Mouse (Mus musculus): ENCODE results near the gene Retreg1. TPM values are rescaled to one million over a fixed set of nuclear protein-coding genes. Genes with fewer than 3 reads are reported as not detected.

The Retreg1 gene
- total RNA-seq, 2 experiments from 2014 or later, result 31.4 to 34.8 TPM

DNA sequence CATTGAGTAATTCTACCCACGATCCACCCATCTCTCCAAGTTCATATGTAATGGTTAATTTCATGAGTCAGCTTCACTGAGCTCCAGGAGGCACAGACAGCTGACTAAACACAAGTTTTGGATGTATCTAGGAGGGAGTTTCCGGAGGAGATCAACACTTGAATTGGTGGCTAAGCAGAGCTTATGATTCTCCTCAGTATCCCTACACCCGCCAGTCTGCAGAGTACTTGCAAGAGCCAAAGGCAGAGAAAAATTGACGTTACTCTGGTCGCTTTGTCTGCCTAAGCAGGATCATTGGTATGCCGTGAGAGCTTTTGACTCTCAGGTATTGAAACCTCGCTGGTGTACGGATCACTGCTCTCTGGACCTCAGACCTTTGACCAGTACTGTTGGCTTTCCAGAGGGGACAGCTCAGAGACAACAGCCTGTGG, 16.4 kb upstream of the Retreg1 start:
- no peak for DNase-seq (ENCODE audit: low spot score in 2 of 2)

DNA sequence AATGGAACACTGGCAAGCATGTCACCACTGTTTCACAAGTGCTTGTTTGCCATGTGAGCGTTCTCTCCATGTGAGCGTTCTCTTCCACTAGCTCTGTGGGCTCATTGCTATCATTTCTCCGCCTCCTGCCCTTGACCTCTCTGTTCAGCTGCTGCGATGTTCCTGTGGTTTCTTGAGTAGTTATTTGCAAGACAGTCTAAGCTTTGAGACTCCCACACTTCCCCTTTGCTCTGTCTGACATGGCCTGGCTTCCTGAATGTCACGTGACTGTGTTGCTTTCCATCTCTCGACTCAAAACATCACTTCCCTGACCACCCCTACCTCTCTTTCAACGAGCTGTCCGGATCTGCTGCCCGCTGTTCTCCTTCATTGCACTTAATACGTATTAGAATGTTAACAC, 14.5 kb upstream of the Retreg1 start:
- no peak for DNase-seq (ENCODE audit: low spot score in 2 of 2)

GRCm38 (mm10) chr15:25830426-25830825, 12.6 kb upstream of the Retreg1 start:
- DNase-seq (ENCODE audit: low spot score in 2 of 2), result no peak

- no peak for DNase-seq (ENCODE audit: low spot score in 2 of 2)
These were observed 8.7 kb upstream of the Retreg1 start for GRCm38 (mm10) chr15:25834282-25834681.

- no peak for DNase-seq (ENCODE audit: low spot score in 2 of 2)
These were observed 7.9 kb upstream of the Retreg1 start for GRCm38 (mm10) chr15:25834920-25835674.

DNA sequence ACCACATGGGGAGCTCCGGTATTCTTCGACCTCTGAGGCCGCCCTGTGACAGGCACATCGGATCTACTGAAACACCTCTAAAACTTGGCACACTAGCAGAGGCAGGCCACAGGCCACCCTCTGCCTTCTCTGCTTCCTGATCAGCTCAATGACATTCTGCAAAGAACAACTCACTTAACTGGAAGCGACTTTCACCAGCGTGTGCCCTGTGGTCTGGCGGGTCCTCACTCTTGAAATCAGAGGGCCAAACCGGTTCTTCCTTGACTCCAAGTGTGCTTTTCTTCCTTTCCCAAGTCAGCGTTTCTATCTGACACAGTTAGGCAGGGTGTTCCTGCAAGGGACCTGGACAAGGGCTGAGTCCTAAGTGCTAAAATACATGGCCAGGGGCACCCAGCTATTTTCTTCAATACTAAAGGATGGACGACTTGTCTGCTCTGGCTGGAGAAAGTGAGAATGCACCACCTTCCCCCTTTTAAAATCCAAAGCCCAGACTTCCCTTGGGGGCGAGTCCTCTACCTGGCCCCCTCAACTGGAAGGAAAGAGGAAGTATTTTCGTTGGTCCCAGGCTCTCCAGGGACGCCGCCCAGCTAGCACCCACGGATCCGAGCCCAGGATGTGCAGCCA, 406 bp upstream of the Retreg1 start:
- no peak for DNase-seq (ENCODE audit: low spot score in 2 of 2)

DNA sequence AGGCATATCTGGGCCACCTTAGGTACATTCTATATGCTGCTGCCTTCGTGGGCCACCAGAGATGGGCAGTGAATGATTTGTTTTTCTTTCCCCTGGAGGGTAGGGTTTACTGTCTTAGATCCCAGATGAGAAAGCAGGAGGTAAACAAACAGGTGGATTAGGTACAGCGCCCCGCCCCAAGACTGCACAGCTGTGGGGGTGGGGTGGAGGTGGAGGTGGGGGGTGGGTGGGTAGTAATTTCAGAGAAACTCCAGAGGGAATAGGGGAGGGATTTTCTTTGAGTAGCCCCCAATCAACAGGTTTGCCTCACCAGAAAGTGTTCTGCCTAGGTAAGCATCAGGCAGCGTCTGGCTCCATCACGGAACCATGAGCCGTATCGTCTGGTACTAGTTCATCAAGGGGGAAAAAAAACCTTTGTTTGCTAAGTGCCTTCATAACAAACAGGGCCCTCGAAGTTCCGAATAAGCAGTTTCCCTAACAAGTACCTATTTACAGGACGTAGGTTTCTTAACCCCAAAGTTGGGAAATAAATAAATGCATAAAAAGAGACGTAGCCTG, 1.1 kb downstream of the Retreg1 start:
- no peak for DNase-seq (ENCODE audit: low spot score in 2 of 2)

DNA sequence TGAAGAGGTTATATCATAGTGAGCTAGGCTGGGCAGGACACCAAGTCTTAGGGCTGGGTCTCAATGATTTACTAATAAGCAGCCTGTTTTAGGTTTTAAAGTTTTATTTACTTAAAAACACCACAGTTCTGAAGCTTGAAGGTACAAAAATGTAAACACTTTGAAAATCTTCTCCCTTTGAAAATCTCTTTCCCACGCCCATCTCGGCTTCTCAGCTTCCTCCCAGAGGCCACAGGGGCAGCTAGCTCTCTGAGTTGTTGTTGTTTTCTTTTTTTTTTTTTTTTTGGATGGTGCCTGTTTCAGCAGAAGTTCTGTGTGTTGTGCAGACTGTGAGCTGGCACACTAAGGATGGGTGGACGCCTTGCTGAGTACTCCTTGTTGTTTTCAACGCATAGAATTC, 1.8 kb downstream of the Retreg1 start:
- no peak for DNase-seq (ENCODE audit: low spot score in 2 of 2)

GRCm38 (mm10) chr15:25847576-25848168, 4.7 kb downstream of the Retreg1 start:
- DNase-seq (ENCODE audit: low spot score in 2 of 2), result no peak

DNA sequence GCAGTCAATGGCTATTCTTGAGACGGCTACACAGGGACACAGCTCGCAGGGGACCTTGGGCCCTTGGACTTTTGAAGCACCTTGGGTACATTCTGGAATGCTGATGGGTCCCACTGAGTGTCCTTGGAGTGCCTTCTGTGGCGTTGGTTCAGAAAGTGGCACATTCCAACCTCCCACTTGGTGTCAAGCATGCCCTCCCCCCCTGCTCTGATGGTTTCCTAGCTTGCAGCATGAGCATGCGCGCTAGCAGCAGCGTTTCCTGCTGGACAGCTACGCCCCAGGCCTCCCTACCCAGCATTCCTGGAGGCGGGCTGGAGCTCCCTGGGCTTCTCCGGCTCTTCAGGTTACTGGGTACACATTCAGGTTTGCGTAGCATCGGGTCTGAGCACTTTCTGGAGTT, 7.6 kb downstream of the Retreg1 start:
- no peak for DNase-seq (ENCODE audit: low spot score in 2 of 2)

DNA sequence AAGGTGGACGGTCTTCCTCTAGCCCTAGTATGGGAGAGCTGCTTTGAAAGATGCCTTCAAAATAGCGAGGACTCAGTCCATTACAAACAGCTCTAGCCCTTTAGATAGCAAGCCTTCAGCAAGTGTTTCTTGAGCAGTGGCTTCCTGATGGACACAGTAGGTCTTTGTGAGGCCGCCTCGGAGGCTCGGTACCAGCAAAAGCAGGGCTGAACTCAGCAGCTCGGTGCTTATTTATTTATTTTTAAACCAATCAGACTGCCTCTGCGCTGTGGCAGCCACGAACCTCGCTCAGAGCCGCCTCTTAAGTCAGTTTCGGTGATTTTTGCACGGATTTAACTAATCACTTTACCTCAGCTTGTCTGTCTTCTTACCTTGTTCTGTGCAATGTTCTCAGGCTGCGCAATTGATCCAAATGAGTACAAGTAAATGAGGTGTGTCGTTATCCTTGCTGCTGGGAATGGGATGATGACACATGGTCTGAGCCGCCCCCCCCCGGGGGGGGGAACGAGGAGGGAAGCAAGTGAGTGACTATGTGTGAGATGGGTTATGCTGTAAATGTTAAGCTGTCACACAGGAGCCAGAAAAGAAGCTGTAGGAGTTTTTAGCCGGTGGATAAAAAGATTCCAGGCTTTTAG, 11.4 kb downstream of the Retreg1 start:
- no peak for DNase-seq (ENCODE audit: low spot score in 2 of 2)

- DNase-seq (ENCODE audit: low spot score in 2 of 2), result no peak
These were observed 15.7 kb downstream of the Retreg1 start for GRCm38 (mm10) chr15:25858611-25859058.

DNA sequence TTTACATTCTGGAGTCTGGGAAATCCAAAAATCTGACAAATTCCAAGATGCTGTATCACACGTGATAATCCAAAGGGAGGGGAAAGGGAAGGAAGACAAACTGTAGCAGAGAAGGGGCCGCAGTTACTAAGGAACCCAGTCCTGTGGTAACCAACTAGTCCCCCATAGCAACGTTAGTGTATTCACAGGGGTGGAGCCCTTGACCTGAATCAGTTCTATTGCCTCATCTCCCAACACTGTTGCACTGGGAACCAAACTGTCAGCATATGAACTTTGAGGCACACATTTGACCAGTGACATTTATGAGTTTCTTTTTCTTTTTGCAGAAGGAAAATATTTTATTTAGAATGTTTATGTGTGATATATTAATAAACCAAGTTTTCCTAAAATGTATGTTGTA, 16.5 kb downstream of the Retreg1 start:
- no peak for DNase-seq (ENCODE audit: low spot score in 2 of 2)

DNA sequence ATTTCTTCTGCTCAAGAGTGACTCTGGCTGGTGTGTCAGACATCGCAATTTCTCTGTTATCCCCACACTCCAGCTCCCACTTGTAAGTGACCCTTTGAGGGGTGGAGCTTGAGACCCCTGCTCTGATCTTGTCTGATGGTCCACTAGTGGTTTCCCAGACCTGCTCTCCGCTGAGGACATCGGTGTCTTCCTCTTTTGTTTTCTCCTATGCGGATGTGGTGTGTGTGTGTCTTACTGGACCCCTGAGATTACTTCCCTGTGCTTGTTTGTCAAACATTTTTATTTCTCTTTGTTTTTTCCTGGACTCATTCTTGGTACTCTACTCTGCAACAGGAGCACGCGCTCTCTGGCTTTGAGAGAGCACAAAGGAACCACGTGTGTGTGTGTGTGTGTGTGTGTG, 18.9 kb downstream of the Retreg1 start:
- no peak for DNase-seq (ENCODE audit: low spot score in 2 of 2)

GRCm38 (mm10) chr15:25865605-25866004, 22.6 kb downstream of the Retreg1 start:
- no peak for DNase-seq (ENCODE audit: low spot score in 2 of 2)

- DNase-seq (ENCODE audit: low spot score in 2 of 2), result no peak
These were observed 23.1 kb downstream of the Retreg1 start for GRCm38 (mm10) chr15:25866106-25866505.

GRCm38 (mm10) chr15:25869129-25869528, 26.1 kb downstream of the Retreg1 start:
- no peak for DNase-seq (ENCODE audit: low spot score in 2 of 2)

GRCm38 (mm10) chr15:25871470-25871869, 28.5 kb downstream of the Retreg1 start:
- no peak for DNase-seq (ENCODE audit: low spot score in 2 of 2)

DNA sequence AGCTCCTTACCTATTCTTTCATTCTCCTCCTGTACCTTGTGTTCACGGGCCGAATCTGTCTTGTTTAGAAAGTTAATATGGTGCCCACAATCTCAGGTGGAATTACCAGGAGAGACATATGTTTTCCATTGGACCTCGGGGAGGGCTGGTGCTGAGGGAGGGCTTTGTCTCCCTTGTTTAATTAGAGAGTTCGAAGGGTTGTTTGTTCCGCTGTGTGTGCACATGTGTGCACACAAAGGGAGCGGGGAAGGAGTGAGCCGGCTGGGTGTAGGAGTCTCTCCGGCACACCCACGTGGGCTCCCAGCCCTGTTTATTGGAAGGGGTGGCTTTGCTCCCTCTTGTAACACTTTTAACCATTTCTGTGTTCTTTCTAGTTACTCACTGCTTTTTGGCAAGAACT, 29.1 kb downstream of the Retreg1 start:
- DNase-seq (ENCODE audit: low spot score in 2 of 2), result no peak

DNA sequence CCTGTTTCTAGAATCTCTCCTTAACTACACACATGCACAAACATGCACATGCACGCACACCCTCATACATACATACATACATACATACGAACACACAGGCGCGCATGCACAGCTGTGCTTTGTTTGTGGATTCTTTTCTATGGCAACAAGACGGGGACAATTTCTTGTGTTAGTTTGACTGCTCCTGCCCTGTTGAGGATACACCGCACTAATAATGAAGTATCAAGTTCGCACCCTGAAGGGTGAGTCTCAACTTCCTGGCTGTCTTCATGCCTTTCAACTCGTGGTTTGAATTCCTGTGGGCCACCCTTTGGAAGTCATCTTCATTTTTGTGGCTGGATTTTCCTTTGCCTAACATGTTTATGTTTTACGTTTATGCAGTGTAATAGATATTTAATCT, 29.7 kb downstream of the Retreg1 start:
- DNase-seq (ENCODE audit: low spot score in 2 of 2), result no peak

DNA sequence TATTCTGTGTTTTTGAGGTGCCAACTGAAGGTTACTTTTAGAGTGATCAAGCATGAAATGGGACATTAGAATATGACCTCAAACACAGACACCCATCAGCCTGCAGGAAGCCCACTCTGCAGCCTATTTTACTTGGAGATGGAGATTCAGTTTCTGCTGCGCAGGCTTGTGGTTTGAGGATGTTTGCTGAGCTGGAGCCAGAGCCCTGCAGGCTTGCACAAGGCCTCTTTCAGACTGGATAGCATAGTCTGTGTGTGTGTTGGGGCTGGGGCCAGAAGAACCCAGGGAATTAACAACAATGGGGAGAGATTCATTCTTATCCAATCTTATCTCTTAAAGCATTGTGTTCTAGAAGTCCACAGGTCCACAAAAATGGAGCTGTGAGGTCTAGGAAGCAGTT, 30.6 kb downstream of the Retreg1 start:
- no peak for DNase-seq (ENCODE audit: low spot score in 2 of 2)

All from layer of hippocampus, postnatal 14 days (tissue).